Mouse (Mus musculus): ENCODE measurements at regions not wholly inside any gene's neighbourhood (a gene's known extent, or its start where the extent isn't known, plus 50 kb on each side); places are given as distances from the start of the nearest gene placed in this dataset.

GRCm38 (mm10) chr1:159419301-159419965 lies 104.1 kb upstream of the Tnr start:
- TF ChIP-seq EP300 (IDR thresholded peaks at IDR 0.05; ENCODE audit: low read depth) (no peak), CTCF (IDR thresholded peaks at IDR 0.05; ENCODE audit: low read depth) (no peak)
